Mouse (Mus musculus) megakaryocyte progenitor cell, adult 5-6 weeks (primary cell): ENCODE measurements around the gene Tas2r124. TPM values are rescaled to one million over a fixed set of nuclear protein-coding genes. Genes with fewer than 3 reads are reported as not detected.

Experiments used
- ATAC-seq: replicated peaks from 2 replicates; pipeline ENCODE4 v1.8.0; 2016; ENCODE audit warnings: mild to moderate bottlenecking, moderate TSS enrichment, inconsistent platforms; ENCODE audit not compliant: poor library complexity
- total RNA-seq, 2 experiments: library from RNA; stranded (forward) in 1 of 2; stranded (reverse) in 1 of 2; fragments of 157-497, 149-512 nt in 1 of 2; fragments of 200-1000 nt in 1 of 2; gene quantifications; 2 replicates each; pipeline versions ENCODE4 v1.2.3 to v1.2.4; 2015 to 2017

Gene Tas2r124
- not detected in 2 replicates for total RNA-seq (2015)
- total RNA-seq (2017) = not detected in 2 replicates

DNA sequence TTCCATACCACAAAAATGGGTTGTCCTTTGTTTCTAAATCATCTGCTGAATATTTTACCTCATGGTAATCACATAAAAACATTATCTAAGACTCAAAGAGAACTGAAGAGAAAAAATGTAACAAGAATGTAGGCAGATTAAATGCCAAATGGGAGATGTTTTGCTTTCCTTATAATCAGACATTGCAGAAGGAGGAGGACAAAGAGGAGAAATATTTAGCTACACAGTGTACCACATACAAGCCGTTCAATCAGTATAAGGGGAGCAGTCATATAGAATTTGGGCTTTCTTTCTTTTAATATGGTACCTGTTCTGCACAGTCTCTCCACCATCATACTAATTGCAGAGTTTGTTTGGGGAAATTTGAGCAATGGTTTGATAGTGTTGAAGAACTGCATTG is at the start of gene Tas2r124:
Gene Tas2r124, plus strand, starts transcription at position 301 of the 400 bp plus-strand sequence.
- ATAC-seq = no peak

DNA sequence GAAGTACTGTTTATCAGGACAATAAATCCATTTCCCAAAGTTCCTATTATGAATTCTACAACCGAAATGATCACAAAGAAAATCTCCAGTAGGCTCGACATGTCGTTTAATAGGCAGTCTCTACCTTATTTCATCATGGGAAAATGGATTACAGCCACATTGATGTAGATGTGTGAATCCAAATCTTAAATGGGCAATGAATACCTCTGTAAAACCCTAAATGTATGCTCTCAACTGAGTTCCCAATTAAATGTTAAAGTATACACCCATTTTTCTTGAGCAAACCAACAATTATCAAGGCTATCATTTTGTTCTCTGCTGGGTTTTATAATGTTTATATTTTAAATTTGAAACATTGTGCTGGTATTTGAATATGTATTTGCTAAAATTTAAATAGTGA is 42.7 kb upstream of the Tas2r124 start, which contains the start of gene Tas2r122:
Gene Tas2r122, minus strand, starts transcription at position 101 of the 400 bp plus-strand sequence.
- no peak for ATAC-seq

DNA sequence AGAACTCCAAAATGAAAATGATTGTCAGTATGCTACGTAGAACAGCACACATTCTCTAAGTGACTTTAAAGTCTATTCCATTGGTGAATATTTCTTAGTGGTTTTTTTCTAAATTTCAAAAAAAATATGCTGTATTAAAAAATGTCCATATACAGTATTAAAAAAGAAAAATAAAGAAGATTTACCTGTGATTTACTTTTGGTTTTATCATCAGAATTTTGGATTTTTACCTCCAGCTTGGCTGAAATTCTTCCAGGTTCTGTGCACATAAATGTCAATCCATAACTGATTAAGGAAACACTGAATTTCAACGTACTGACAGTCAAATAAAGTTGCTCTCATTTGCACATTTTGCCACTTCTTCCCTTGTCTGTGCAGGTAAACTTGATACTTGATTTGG is 16.6 kb upstream of the Tas2r124 start, which contains the start of gene Tas2r115:
Gene Tas2r115, minus strand, starts transcription at position 101 of the 400 bp plus-strand sequence.
- no peak for ATAC-seq

DNA sequence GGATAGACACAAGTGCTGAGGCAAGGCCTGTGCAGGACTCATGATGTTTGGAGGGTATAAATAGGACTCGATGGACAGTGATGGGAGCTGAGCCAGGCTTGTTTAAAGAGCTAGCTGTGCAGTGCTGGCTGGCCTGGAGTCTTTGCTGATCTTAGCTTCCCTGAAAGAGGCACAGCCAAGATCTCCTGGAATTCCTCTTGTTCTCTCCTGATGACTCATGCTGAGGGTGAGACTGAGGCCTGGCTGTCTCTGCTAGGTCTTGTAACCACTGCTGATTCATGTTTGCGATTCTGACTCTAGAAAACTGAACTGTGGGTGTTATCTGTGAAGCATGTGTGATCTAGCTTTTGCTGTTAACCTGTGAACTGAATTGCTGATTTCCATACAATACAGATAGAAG is 4.3 kb upstream of the Tas2r124 start:
- no peak for ATAC-seq

DNA sequence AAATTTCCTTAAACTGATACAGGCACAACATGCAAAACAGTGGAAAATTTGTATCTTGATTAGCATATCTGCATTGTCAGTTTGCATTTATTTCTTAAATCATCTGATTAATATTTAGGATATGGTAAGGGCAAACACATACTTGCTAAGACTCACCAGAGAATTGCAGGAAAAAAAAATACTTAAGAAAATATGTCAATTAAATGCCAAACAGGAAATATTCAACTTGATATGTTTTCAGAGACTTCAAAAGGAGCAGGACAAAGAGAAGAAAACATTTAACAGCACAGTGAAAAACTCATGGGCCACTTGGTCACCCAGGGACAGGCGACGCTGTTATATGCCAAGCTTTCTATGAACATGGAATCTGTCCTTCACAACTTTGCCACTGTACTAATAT is 7.3 kb downstream of the Tas2r124 start, which contains the start of gene Tas2r102:
Gene Tas2r102, plus strand, starts transcription at position 301 of the 400 bp plus-strand sequence.
- no peak for ATAC-seq

DNA sequence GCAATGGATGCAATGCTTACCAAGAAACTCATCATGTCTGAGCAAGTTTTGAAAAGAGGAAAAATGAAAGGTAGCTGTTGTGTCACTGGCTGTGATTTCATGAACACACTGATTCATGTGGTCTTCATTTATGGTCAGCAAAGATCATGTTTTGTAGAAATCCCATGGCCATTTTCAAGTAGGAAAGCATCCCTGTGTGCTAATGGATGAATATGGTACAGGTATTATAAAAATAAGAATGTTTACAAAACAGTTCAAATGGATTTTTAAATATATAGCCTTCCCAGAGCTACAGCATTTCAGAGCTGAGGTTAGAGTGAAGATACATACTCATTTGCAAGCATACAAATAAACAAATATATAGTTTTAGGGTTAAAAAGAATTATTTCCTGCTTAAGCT is 23.5 kb downstream of the Tas2r124 start, which contains the start of gene Tas2r136:
Gene Tas2r136, minus strand, starts transcription at position 101 of the 400 bp plus-strand sequence.
- no peak for ATAC-seq

DNA sequence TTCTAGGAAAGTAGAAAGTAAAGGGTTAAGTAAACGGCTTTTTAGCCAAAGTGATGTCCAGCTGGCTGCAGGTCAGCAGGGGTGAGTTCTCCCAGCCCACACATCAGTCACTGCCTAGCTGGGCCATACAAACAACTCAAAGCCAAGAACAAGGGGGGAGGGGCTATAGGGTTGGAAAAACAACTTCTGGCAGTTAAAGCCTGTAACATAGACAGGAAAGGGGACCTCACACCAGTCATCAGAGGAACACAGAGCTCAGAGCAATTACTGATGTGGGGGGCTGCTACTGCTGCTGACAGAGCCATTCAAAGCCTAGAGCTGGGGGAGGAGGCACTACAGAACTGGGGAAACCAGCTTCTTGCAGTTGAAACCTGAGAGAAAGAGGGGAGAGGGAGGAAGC is 40.9 kb downstream of the Tas2r124 start:
- no peak for ATAC-seq

DNA sequence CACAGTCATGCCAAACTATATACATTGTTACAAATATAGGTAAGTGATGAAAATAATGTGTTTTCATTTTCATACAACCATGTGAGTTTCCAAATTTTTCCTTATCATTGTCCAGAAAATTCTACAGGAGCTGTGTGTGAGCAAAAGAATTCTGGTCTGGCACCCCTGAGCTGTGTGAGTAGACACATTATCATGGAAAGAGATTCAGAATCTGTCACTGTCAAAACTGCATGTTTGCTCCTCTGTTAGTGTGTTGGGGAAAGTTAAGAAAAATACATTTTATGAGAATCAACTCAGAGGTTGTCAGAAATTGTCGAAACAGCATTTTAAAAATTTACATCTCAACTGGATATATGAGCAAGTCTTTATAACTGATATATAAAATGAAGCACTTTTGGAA is 48.0 kb downstream of the Tas2r124 start, which contains the start of gene Tas2r117:
Gene Tas2r117, plus strand, starts transcription at position 301 of the 400 bp plus-strand sequence.
- ATAC-seq = no peak

Other genes with a start within 250 kb of the Tas2r124 start
- not detected in 2 replicates for gene Prh1, start 184.9 kb upstream of the Tas2r124 start, total RNA-seq (2015)
- not detected in 2 replicates for gene Prh1, start 184.9 kb upstream of the Tas2r124 start, total RNA-seq (2017)
- not detected in 2 replicates for gene Prp2, start 158.8 kb upstream of the Tas2r124 start, total RNA-seq (2015)
- gene Prp2, start 158.8 kb upstream of the Tas2r124 start, total RNA-seq (2017) = not detected in 2 replicates
- gene A630073D07Rik, start 103.2 kb upstream of the Tas2r124 start, total RNA-seq (2015) = 0.17 TPM in 1 of 2 replicates, not detected in the other
- not detected in 2 replicates for gene A630073D07Rik, start 103.2 kb upstream of the Tas2r124 start, total RNA-seq (2017)
- not detected in 2 replicates for gene Tas2r120, start 97.8 kb upstream of the Tas2r124 start, total RNA-seq (2015)
- not detected in 2 replicates for gene Tas2r120, start 97.8 kb upstream of the Tas2r124 start, total RNA-seq (2017)
- not detected in 2 replicates for gene Tas2r121, start 53.7 kb upstream of the Tas2r124 start, total RNA-seq (2015)
- not detected in 2 replicates for gene Tas2r121, start 53.7 kb upstream of the Tas2r124 start, total RNA-seq (2017)
- gene Tas2r122, start 42.8 kb upstream of the Tas2r124 start, total RNA-seq (2015) = not detected in 2 replicates
- not detected in 2 replicates for gene Tas2r122, start 42.8 kb upstream of the Tas2r124 start, total RNA-seq (2017)
- not detected in 2 replicates for gene Tas2r115, start 16.7 kb upstream of the Tas2r124 start, total RNA-seq (2015)
- gene Tas2r115, start 16.7 kb upstream of the Tas2r124 start, total RNA-seq (2017) = not detected in 2 replicates
- gene Tas2r102, start 7.4 kb downstream of the Tas2r124 start, total RNA-seq (2015) = not detected in 2 replicates
- gene Tas2r102, start 7.4 kb downstream of the Tas2r124 start, total RNA-seq (2017) = not detected in 2 replicates
- gene Tas2r136, start 23.4 kb downstream of the Tas2r124 start, total RNA-seq (2015) = not detected in 2 replicates
- not detected in 2 replicates for gene Tas2r136, start 23.4 kb downstream of the Tas2r124 start, total RNA-seq (2017)
- gene Tas2r117, start 48.1 kb downstream of the Tas2r124 start, total RNA-seq (2015) = not detected in 2 replicates
- not detected in 2 replicates for gene Tas2r117, start 48.1 kb downstream of the Tas2r124 start, total RNA-seq (2017)
- not detected in 2 replicates for gene Tas2r123, start 92.4 kb downstream of the Tas2r124 start, total RNA-seq (2015)
- gene Tas2r123, start 92.4 kb downstream of the Tas2r124 start, total RNA-seq (2017) = not detected in 2 replicates
- gene Tas2r116, start 100.7 kb downstream of the Tas2r124 start, total RNA-seq (2015) = not detected in 2 replicates
- not detected in 2 replicates for gene Tas2r116, start 100.7 kb downstream of the Tas2r124 start, total RNA-seq (2017)
- gene Tas2r110, start 113.3 kb downstream of the Tas2r124 start, total RNA-seq (2015) = not detected in 2 replicates
- gene Tas2r110, start 113.3 kb downstream of the Tas2r124 start, total RNA-seq (2017) = not detected in 2 replicates
- gene Tas2r113, start 138.3 kb downstream of the Tas2r124 start, total RNA-seq (2015) = not detected in 2 replicates
- not detected in 2 replicates for gene Tas2r113, start 138.3 kb downstream of the Tas2r124 start, total RNA-seq (2017)
- not detected in 2 replicates for gene Tas2r125, start 154.9 kb downstream of the Tas2r124 start, total RNA-seq (2015)
- not detected in 2 replicates for gene Tas2r125, start 154.9 kb downstream of the Tas2r124 start, total RNA-seq (2017)
- not detected in 2 replicates for gene Tas2r129, start 196.4 kb downstream of the Tas2r124 start, total RNA-seq (2015)
- gene Tas2r129, start 196.4 kb downstream of the Tas2r124 start, total RNA-seq (2017) = not detected in 2 replicates
- gene Tas2r131, start 203.2 kb downstream of the Tas2r124 start, total RNA-seq (2015) = not detected in 2 replicates
- gene Tas2r131, start 203.2 kb downstream of the Tas2r124 start, total RNA-seq (2017) = not detected in 2 replicates
- not detected in 2 replicates for gene Tas2r109, start 226.2 kb downstream of the Tas2r124 start, total RNA-seq (2015)
- gene Tas2r109, start 226.2 kb downstream of the Tas2r124 start, total RNA-seq (2017) = not detected in 2 replicates